Mouse (Mus musculus) intestine, postnatal 0 days (tissue): Measurements from ENCODE around the gene Nfatc2ip. TPM values are rescaled to one million over a fixed set of nuclear protein-coding genes. Genes with fewer than 3 reads are reported as not detected.

Experiments used
- ATAC-seq: fragments of 200-750 bp; cut with Nextera tagmentation; 2 replicates; pipeline ENCODE4 v1.8.0; 2017; ENCODE audit warnings: mild to moderate bottlenecking, moderate TSS enrichment, moderate library complexity
- H3K27ac ChIP-seq: fragments of 300-500 bp; sonication (generic); 2 replicates; pipeline ENCODE4 v1.5.1; 2014; ENCODE audit warnings: mild to moderate bottlenecking, low read depth, low read length, moderate library complexity
- H3K27me3 ChIP-seq: fragments of 300-500 bp; sonication (generic); replicated peaks from 2 replicates; pipeline ENCODE4 v1.6.1; 2014; ENCODE audit warnings: low read length, mixed read lengths; ENCODE audit not compliant: control insufficient read depth, insufficient read depth
- H3K36me3 ChIP-seq: fragments of 300-500 bp; sonication (generic); 2 replicates; pipeline ENCODE4 v1.6.1; 2014; ENCODE audit warnings: mild to moderate bottlenecking, moderate library complexity; ENCODE audit not compliant: control insufficient read depth, insufficient read depth
- H3K4me1 ChIP-seq: fragments of 300-500 bp; sonication (generic); replicated peaks from 2 replicates; pipeline ENCODE4 v1.6.1; 2014; ENCODE audit warnings: antibody characterized with exemption, low read length, mixed read lengths; ENCODE audit not compliant: control insufficient read depth, insufficient read depth
- H3K4me2 ChIP-seq: fragments of 300-500 bp; sonication (generic); replicated peaks from 2 replicates; pipeline ENCODE4 v1.6.1; 2014; ENCODE audit warnings: low read depth, mild to moderate bottlenecking, moderate library complexity
- H3K4me3 ChIP-seq: fragments of 300-500 bp; sonication (generic); 2 replicates; pipeline ENCODE4 v1.5.1; 2014; ENCODE audit warnings: low read depth, low read length
- H3K9ac ChIP-seq: fragments of 300-500 bp; sonication (generic); 2 replicates; pipeline ENCODE4 v1.6.1; 2014; ENCODE audit warnings: mild to moderate bottlenecking, low read depth, low read length
- H3K9me3 ChIP-seq: fragments of 300-500 bp; sonication (generic); 2 replicates; pipeline ENCODE4 v1.6.1; 2016; ENCODE audit warnings: mixed run types; ENCODE audit not compliant: control insufficient read depth
- CTCF ChIP-seq: sonication (generic); IDR thresholded peaks from 2 replicates; pipeline ENCODE4 v1.5.1; 2016; ENCODE audit warnings: low read depth, mild to moderate bottlenecking, control low read depth, antibody characterized with exemption, moderate library complexity
- WGBS: fragments of 180-500 bp; shearing (Covaris S2); extraction: QIAGEN DNeasy Blood & Tissue Kit; methylation state at CpG from one replicate; pipeline ENCODE4 v1.1.7; 2014; 5-methylcytosine and 5-hydroxymethylcytosine counted together
- polyA plus RNA-seq: library from polyadenylated mRNA; unstranded; fragments of >200 nt; fragmentation: Nextera tagmentation; extraction: Ambion mirVana; gene quantifications from 2 replicates; pipeline ENCODE4 v1.2.1, GENCODE M21; 2015

Nfatc2ip gene
- polyA plus RNA-seq, 1 experiment from 2014 or later, result 2.1 TPM

DNA sequence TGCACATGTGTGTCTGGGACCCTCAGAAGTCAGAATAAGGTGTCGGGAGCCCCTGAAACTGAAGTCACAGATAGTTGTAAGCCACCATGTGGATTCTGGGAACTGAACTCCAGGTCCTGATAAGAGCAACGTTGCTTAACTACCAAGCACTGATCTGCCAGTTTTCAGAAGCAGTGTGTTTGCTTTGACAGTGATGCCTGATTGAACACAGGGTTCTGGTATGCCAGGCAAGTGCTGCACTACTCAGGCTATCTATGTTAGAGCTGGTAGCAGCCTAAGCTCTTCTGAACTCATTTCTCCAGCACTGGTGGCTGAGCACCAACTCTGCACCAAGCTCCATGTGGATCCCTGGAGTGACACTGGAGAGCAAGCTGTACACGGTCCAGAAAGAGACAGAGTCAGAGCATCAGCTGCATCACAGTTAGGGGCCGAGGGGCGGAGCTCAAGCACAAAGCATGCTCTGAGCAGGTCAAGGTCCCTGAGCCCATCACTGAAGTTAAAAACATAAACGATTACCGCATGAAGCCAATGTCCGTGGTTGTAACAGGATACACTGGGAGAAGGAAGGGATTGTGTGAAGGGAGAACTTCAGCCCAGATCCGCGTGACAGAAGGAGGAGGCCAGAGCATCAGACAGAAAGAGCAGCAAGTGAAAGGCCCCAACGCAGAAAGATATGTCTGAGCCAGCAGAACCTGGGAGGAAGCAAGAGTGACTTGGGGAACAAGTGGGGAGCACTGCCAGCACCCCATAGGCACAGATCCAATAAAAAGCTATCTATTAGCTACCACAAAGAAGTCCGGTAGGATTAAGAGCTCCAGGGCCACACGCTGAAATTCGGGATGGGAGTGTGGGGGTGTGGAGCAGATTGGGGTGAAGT, 41.6 kb downstream of the Nfatc2ip start:
- H3K36me3 ChIP-seq, result no peaks in the 10 kb centered on the region
- H3K4me3 ChIP-seq, result no peak overlapping the region
- H3K4me2 ChIP-seq, result no peak overlapping the region
- WGBS, result 42% methylated on average over 14 of the region's 14 CpGs
- no peaks in the 10 kb centered on the region for H3K4me1 ChIP-seq
- no peak for TF ChIP-seq CTCF
- no peaks in the 10 kb centered on the region for H3K27me3 ChIP-seq
- no peaks in the 10 kb centered on the region for H3K9me3 ChIP-seq
- ATAC-seq, result no peak
- H3K9ac ChIP-seq, result no peak overlapping the region
- H3K27ac ChIP-seq, result no peak overlapping the region

DNA sequence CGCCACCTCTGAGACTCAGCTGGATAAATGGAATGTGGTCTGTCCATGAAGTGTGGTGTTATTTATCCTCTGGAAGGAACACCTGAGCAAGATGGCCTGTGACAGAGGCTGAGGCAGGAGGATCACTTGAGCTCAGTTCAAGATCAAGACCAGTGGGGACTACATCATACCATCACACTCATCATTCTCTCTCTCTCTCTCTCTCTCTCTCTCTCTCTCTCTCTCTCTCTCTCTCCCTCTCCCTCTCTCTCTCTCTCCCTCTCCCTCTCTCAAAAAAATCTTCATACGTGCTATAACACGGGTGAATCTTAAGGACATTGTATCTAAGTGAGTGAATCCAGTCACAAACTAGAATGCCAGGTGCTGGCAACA, 42.6 kb downstream of the Nfatc2ip start:
- Histone ChIP-seq H3K4me2 (no peak overlapping the region), H3K9ac (no peak overlapping the region), H3K9me3 (no peaks in the 10 kb centered on the region), H3K27ac (no peak overlapping the region), H3K36me3 (no peaks in the 10 kb centered on the region), H3K4me3 (no peak overlapping the region), H3K27me3 (no peaks in the 10 kb centered on the region), H3K4me1 (no peaks in the 10 kb centered on the region)
- WGBS, result 93% methylated on average over 3 of the region's 3 CpGs
- TF ChIP-seq CTCF, result no peak
- no peak for ATAC-seq

GRCm38 (mm10) chr7:126353251-126353993, 43.1 kb downstream of the Nfatc2ip start:
- TF ChIP-seq CTCF, result no peak
- 64% methylated on average over 11 of the region's 11 CpGs for WGBS
- H3K4me2 ChIP-seq, result no peak overlapping the region

GRCm38 (mm10) chr7:126351419-126351951, 45.1 kb downstream of the Nfatc2ip start:
- Histone ChIP-seq H3K36me3 (no peaks in the 10 kb centered on the region), H3K27me3 (no peaks in the 10 kb centered on the region)
- no peak for ATAC-seq

More at GRCm38 (mm10) chr7:126353251-126353993, 43.1 kb downstream of the Nfatc2ip start:
- Histone ChIP-seq H3K4me3 (no peak overlapping the region), H3K27ac (no peak overlapping the region), H3K9ac (no peak overlapping the region), H3K27me3 (no peaks in the 10 kb centered on the region), H3K4me1 (no peaks in the 10 kb centered on the region), H3K36me3 (no peaks in the 10 kb centered on the region), H3K9me3 (no peaks in the 10 kb centered on the region)
- no peak for ATAC-seq

DNA sequence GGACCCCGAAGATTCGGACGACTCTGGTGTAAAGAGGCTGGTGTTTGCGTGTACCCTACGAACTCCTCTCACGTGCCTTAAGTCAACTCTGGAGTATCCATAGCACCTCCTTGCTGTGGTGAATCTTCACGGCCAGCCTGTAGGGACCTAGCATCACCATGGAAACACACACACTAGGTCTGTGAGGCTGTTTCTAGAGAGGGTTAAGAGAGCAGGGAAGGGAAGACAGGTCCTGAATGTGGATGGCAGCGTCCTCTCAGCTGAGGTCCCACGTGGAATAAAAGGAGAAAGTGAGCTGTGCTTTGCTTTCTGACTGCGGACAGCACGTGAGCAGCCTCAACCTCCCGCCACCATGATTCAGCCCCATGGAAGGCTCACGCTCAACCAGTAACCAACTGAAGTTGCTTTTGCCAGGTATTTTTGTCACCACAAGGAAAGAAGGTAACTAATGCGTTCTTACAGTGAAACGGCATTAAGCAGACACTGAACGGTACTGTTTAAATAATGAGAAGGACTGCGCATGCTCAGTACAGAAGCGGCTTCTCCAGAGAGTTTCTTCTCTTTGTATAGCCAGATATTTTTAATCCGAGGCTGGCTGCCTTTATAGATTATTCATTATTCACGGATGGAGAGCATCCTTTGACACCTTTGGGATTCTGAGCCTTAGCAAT, 45.7 kb downstream of the Nfatc2ip start:
- Histone ChIP-seq H3K36me3 (no peaks in the 10 kb centered on the region), H3K4me1 (no peaks in the 10 kb centered on the region), H3K4me3 (no peak overlapping the region), H3K4me2 (no peak overlapping the region), H3K9me3 (no peaks in the 10 kb centered on the region), H3K9ac (no peak overlapping the region), H3K27me3 (no peaks in the 10 kb centered on the region), H3K27ac (no peak overlapping the region)
- 60% methylated on average over 20 of the region's 20 CpGs for WGBS
- no peak for ATAC-seq
- TF ChIP-seq CTCF, result no peak

More at GRCm38 (mm10) chr7:126351419-126351951, 45.1 kb downstream of the Nfatc2ip start:
- Histone ChIP-seq H3K9ac (no peak overlapping the region), H3K4me2 (no peak overlapping the region), H3K27ac (no peak overlapping the region), H3K4me1 (no peaks in the 10 kb centered on the region), H3K9me3 (no peaks in the 10 kb centered on the region), H3K4me3 (no peak overlapping the region)
- TF ChIP-seq CTCF, result no peak
- 44% methylated on average over 10 of the region's 10 CpGs for WGBS

DNA sequence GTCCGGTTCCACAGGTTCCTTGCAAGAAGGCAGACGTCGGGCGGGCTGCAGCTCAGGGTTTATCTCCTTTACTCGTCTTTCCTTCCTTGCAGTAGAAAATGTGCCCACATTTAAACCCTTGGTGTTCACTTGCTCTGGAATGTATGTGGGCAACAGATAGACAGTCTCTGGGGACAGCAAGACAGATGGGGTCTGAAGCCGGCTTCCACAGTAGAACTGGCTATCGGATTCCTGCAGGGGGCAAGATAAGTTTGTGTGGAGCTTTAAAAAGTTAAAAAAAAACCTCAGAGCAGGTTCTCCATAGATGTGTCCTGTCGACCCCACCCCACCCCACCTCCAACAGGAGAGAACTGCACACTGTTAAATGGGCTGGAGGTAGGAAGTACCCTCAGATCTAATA, 48.2 kb downstream of the Nfatc2ip start:
- TF ChIP-seq CTCF, result no peak
- Histone ChIP-seq H3K4me3 (no peak overlapping the region), H3K4me1 (no peaks in the 10 kb centered on the region), H3K9me3 (no peaks in the 10 kb centered on the region), H3K9ac (no peak overlapping the region), H3K36me3 (no peaks in the 10 kb centered on the region), H3K4me2 (no peak overlapping the region), H3K27ac (no peak overlapping the region), H3K27me3 (no peaks in the 10 kb centered on the region)
- WGBS, result 57% methylated on average over 8 of the region's 8 CpGs
- ATAC-seq, result no peak
